Mouse (Mus musculus): ENCODE data around the gene Sctr.

The Sctr gene

GRCm38 (mm10) chr1:120101227-120101609 lies 94.5 kb downstream of the Sctr start:
- DNase-seq (ENCODE audit: low spot score): no peak

- DNase-seq (ENCODE audit: low spot score): no peak
These were observed 98.9 kb downstream of the Sctr start for GRCm38 (mm10) chr1:120105556-120105959.

GRCm38 (mm10) chr1:120109741-120110432 lies 103.2 kb downstream of the Sctr start:
- no peak for DNase-seq (ENCODE audit: low spot score)

GRCm38 (mm10) chr1:120111766-120112165 lies 105.1 kb downstream of the Sctr start:
- no peak for DNase-seq (ENCODE audit: low spot score)

- DNase-seq (ENCODE audit: low spot score): no peak
These were observed 105.8 kb downstream of the Sctr start for GRCm38 (mm10) chr1:120112251-120113187.
